Mouse (Mus musculus) embryonic facial prominence, embryonic 15.5 days (tissue): ENCODE measurements around the gene Qpctl. TPM values are rescaled to one million over a fixed set of nuclear protein-coding genes. Genes with fewer than 3 reads are reported as not detected.

Experiments
- microRNA counts: library from miRNA; unstranded; fragments of <30 nt; microRNA quantifications from one replicate; lab custom pipeline; 2016
- microRNA-seq: library from miRNA; unstranded; fragments of <30 nt; microRNA quantifications from one replicate; pipeline ENCODE4, GENCODE M21; 2016; ENCODE audit warnings: borderline number of aligned reads
- polyA plus RNA-seq: library from polyadenylated mRNA; unstranded; fragments of >200 nt; fragmentation: Nextera tagmentation; extraction: Ambion mirVana; gene quantifications from 2 replicates; pipeline ENCODE4 v1.2.1, GENCODE M21; 2015

The Qpctl gene
- polyA plus RNA-seq, 1 experiment from 2014 or later: 13.9 TPM

MicroRNA genes within 50 kb of the gene (microRNA counts, 519-probe panel; counts per million panel counts)
- 1,575 counts per million, percentile 15 among the panel's probes with 10 or more counts for microRNA mmu-miR-330 (lab: Ali Mortazavi, UCI)

Small RNA genes within 50 kb of the gene (microRNA-seq; reads per million reads assigned to microRNA genes)
- gene Mir330: 206 reads per million, percentile 63 among the genes with 10 or more reads in this experiment

Other genes with a start within 250 kb of the Qpctl start
- gene Ccdc61, start 238.9 kb downstream of the Qpctl start, polyA plus RNA-seq: 31.8 and 40.3 TPM in 2 replicates
- gene Nova2, start 223.4 kb downstream of the Qpctl start, polyA plus RNA-seq: 0.56 and 0.60 TPM in 2 replicates
- gene Nanos2, start 161.9 kb downstream of the Qpctl start, polyA plus RNA-seq: not detected in 2 replicates
- gene Mypop, start 158.0 kb downstream of the Qpctl start, polyA plus RNA-seq: 5.9 and 6.3 TPM in 2 replicates
- gene Irf2bp1, start 145.2 kb downstream of the Qpctl start, polyA plus RNA-seq: 31.1 and 32.2 TPM in 2 replicates
- gene Foxa3, start 125.8 kb downstream of the Qpctl start, polyA plus RNA-seq: 0.58 and 1.3 TPM in 2 replicates
- gene Sympk, start 124.9 kb downstream of the Qpctl start, polyA plus RNA-seq: 35.3 and 36.8 TPM in 2 replicates
- gene Rsph6a, start 94.6 kb downstream of the Qpctl start, polyA plus RNA-seq: not detected in 2 replicates
- gene Dmwd, start 73.1 kb downstream of the Qpctl start, polyA plus RNA-seq: 18.7 and 20.1 TPM in 2 replicates
- gene Dmpk, start 65.4 kb downstream of the Qpctl start, polyA plus RNA-seq: 42.4 and 60.4 TPM in 2 replicates
- 12.7 and 14.7 TPM in 2 replicates for gene Six5, start 54.7 kb downstream of the Qpctl start, polyA plus RNA-seq
- 1.9 and 2.3 TPM in 2 replicates for gene Gm4969, start 30.9 kb downstream of the Qpctl start, polyA plus RNA-seq
- 14.7 and 16.3 TPM in 2 replicates for gene Fbxo46, start 29.4 kb downstream of the Qpctl start, polyA plus RNA-seq
- gene Snrpd2, start 431 bp upstream of the Qpctl start, polyA plus RNA-seq: 139 and 140 TPM in 2 replicates
- gene Gipr, start 16.8 kb upstream of the Qpctl start, polyA plus RNA-seq: 0.68 and 1.1 TPM in 2 replicates
- 10.4 and 12.8 TPM in 2 replicates for gene Eml2, start 27.1 kb upstream of the Qpctl start, polyA plus RNA-seq
- 1.7 and 1.9 TPM in 2 replicates for gene Gpr4, start 63.2 kb upstream of the Qpctl start, polyA plus RNA-seq
- 30.8 and 32.5 TPM in 2 replicates for gene Opa3, start 79.0 kb upstream of the Qpctl start, polyA plus RNA-seq
- 85.2 TPM in 2 replicates for gene Vasp, start 122.5 kb upstream of the Qpctl start, polyA plus RNA-seq
- gene Ppm1n, start 130.8 kb upstream of the Qpctl start, polyA plus RNA-seq: 0.14 and 0.41 TPM in 2 replicates
- gene Rtn2, start 133.3 kb upstream of the Qpctl start, polyA plus RNA-seq: 39.2 and 41.9 TPM in 2 replicates
- gene Fosb, start 160.8 kb upstream of the Qpctl start, polyA plus RNA-seq: 0.21 and 0.69 TPM in 2 replicates
- 83.0 and 85.5 TPM in 2 replicates for gene Ercc1, start 195.5 kb upstream of the Qpctl start, polyA plus RNA-seq
- 30.4 and 32.0 TPM in 2 replicates for gene Cd3eap, start 210.2 kb upstream of the Qpctl start, polyA plus RNA-seq
- gene Ppp1r13l, start 210.5 kb upstream of the Qpctl start, polyA plus RNA-seq: 17.2 and 22.7 TPM in 2 replicates
- gene Ercc2, start 232.7 kb upstream of the Qpctl start, polyA plus RNA-seq: 16.9 and 18.3 TPM in 2 replicates